Mouse (Mus musculus) embryonic facial prominence, embryonic 11.5 days (tissue): ENCODE results near the gene Gm16451. TPM values are rescaled to one million over a fixed set of nuclear protein-coding genes. Genes with fewer than 3 reads are reported as not detected.
"Not testable (repeated sequence)": the region's sequence is repeated elsewhere in the genome, so short reads cannot be mapped to it uniquely, and the experiment has no call there.

ENCODE experiments used
- ATAC-seq: fragments of 200-750 bp; cut with Nextera tagmentation; replicated peaks from 2 replicates; pipeline ENCODE4 v1.8.0; 2017; ENCODE audit warnings: low read depth; ENCODE audit not compliant: insufficient number of reproducible peaks, low FRiP score, low TSS enrichment
- DNase-seq: peaks from one replicate; pipeline ENCODE4 v3.0.0-alpha.2; 2015; ENCODE audit warnings: low spot score
- H3K27ac ChIP-seq: fragments of 300-500 bp; sonication (generic); replicated peaks from 2 replicates; pipeline ENCODE4 v1.5.1; 2014; ENCODE audit warnings: mild to moderate bottlenecking, low read depth, low read length, control low read depth
- H3K27me3 ChIP-seq: fragments of 300-500 bp; sonication (generic); 2 replicates; pipeline ENCODE4 v1.6.1; 2014; ENCODE audit warnings: mild to moderate bottlenecking, low read length, moderate library complexity, mixed read lengths; ENCODE audit not compliant: control insufficient read depth, insufficient read depth
- H3K36me3 ChIP-seq: fragments of 300-500 bp; sonication (generic); replicated peaks from 2 replicates; pipeline ENCODE4 v1.6.1; 2014; ENCODE audit warnings: low read depth, mild to moderate bottlenecking, low read length, moderate library complexity, mixed read lengths; ENCODE audit not compliant: control insufficient read depth, insufficient read depth
- H3K4me1 ChIP-seq: fragments of 300-500 bp; sonication (generic); 2 replicates; pipeline ENCODE4 v1.6.1; 2014; ENCODE audit warnings: low read length, mixed read lengths; ENCODE audit not compliant: control insufficient read depth, insufficient read depth
- H3K4me2 ChIP-seq: fragments of 300-500 bp; sonication (generic); 2 replicates; pipeline ENCODE4 v1.6.1; 2014; ENCODE audit warnings: low read depth, mild to moderate bottlenecking, control low read depth, low read length, moderate library complexity
- H3K4me3 ChIP-seq: fragments of 300-500 bp; sonication (generic); 2 replicates; pipeline ENCODE4 v1.5.1; 2014; ENCODE audit warnings: low read depth, low read length, control low read depth
- H3K9ac ChIP-seq: fragments of 300-500 bp; sonication (generic); replicated peaks from 2 replicates; pipeline ENCODE4 v1.6.1; 2014; ENCODE audit warnings: mild to moderate bottlenecking, control low read depth, low read length
- H3K9me3 ChIP-seq: fragments of 300-500 bp; sonication (generic); replicated peaks from 2 replicates; pipeline ENCODE4 v1.6.1; 2016; ENCODE audit warnings: mild to moderate bottlenecking, low read length, inconsistent platforms, mixed read lengths; ENCODE audit not compliant: control insufficient read depth
- WGBS: fragments of 180-500 bp; shearing (Covaris S2); extraction: QIAGEN DNeasy Blood & Tissue Kit; methylation state at CpG from one replicate; pipeline ENCODE4 v1.1.7; 2014; 5-methylcytosine and 5-hydroxymethylcytosine counted together
- polyA plus RNA-seq: library from polyadenylated mRNA; unstranded; fragments of >200 nt; fragmentation: Nextera tagmentation; extraction: Ambion mirVana; gene quantifications from 2 replicates; pipeline ENCODE4 v1.2.1, GENCODE M21; 2014

Gm16451 gene
- not detected in 2 replicates for polyA plus RNA-seq

GRCm38 (mm10) chr7:22118145-22118544 is at the start of gene Gm16451:
Gm16451 (minus strand) TSS chr7:22118245.
- no CpG with 5 or more reads among the region's 2 CpGs for WGBS
- H3K9me3 ChIP-seq, H3K27ac ChIP-seq, H3K4me2 ChIP-seq, H3K4me3 ChIP-seq, H3K9ac ChIP-seq, ATAC-seq, H3K36me3 ChIP-seq, DNase-seq, H3K27me3 ChIP-seq, H3K4me1 ChIP-seq: not testable (repeated sequence)

- H3K4me3 ChIP-seq, H3K36me3 ChIP-seq, H3K4me2 ChIP-seq, H3K4me1 ChIP-seq, H3K27ac ChIP-seq, H3K9ac ChIP-seq, ATAC-seq, H3K27me3 ChIP-seq, H3K9me3 ChIP-seq, DNase-seq: not testable (repeated sequence)
- WGBS = no CpG with 5 or more reads among the region's 3 CpGs
These were observed 45.9 kb upstream of the Gm16451 start, which contains the start of gene Vmn1r142 for GRCm38 (mm10) chr7:22163935-22164334. Vmn1r142 (minus strand) TSS chr7:22164035.

GRCm38 (mm10) chr7:22134641-22135040 is 16.6 kb upstream of the Gm16451 start, which contains the start of gene Gm10666:
Gm10666 (minus strand) TSS chr7:22134741.
- not testable (repeated sequence) for H3K36me3 ChIP-seq, H3K27ac ChIP-seq, DNase-seq, H3K27me3 ChIP-seq, ATAC-seq, H3K9me3 ChIP-seq, H3K4me2 ChIP-seq, H3K9ac ChIP-seq, H3K4me1 ChIP-seq, H3K4me3 ChIP-seq
- WGBS = no CpG with 5 or more reads among the region's 5 CpGs

- DNase-seq, H3K27me3 ChIP-seq: not testable (repeated sequence)
These were observed 49.3 kb downstream of the Gm16451 start, which contains the start of gene Vmn1r139 for GRCm38 (mm10) chr7:22068757-22069156. Vmn1r139 (plus strand) TSS chr7:22069057.

More at GRCm38 (mm10) chr7:22068757-22069156, 49.3 kb downstream of the Gm16451 start, which contains the start of gene Vmn1r139:
- H3K4me2 ChIP-seq, H3K36me3 ChIP-seq, ATAC-seq, H3K9ac ChIP-seq, H3K27ac ChIP-seq, H3K9me3 ChIP-seq, H3K4me1 ChIP-seq, H3K4me3 ChIP-seq: not testable (repeated sequence)
- no CpG with 5 or more reads among the region's 7 CpGs for WGBS

Other genes with a start within 250 kb of the Gm16451 start
- not detected in 2 replicates for gene Gm5891, start 197.0 kb downstream of the Gm16451 start, polyA plus RNA-seq
- not detected in 2 replicates for gene Vmn1r137, start 123.7 kb downstream of the Gm16451 start, polyA plus RNA-seq
- gene Vmn1r138, start 89.3 kb downstream of the Gm16451 start, polyA plus RNA-seq = not detected in 2 replicates
- gene Gm6176, start 61.9 kb downstream of the Gm16451 start, polyA plus RNA-seq = not detected in 2 replicates
- not detected in 2 replicates for gene Vmn1r139, start 49.2 kb downstream of the Gm16451 start, polyA plus RNA-seq
- gene Gm10666, start 16.5 kb upstream of the Gm16451 start, polyA plus RNA-seq = not detected in 2 replicates
- gene Vmn1r142, start 45.8 kb upstream of the Gm16451 start, polyA plus RNA-seq = not detected in 2 replicates
- gene Vmn1r143, start 71.1 kb upstream of the Gm16451 start, polyA plus RNA-seq = not detected in 2 replicates
- not detected in 2 replicates for gene Gm8653, start 83.0 kb upstream of the Gm16451 start, polyA plus RNA-seq
- gene Gm8453, start 111.2 kb upstream of the Gm16451 start, polyA plus RNA-seq = not detected in 2 replicates
- not detected in 2 replicates for gene Gm4187, start 211.5 kb upstream of the Gm16451 start, polyA plus RNA-seq